Mouse (Mus musculus) limb, embryonic 13.5 days (tissue): ENCODE measurements around the gene Tmem248. TPM values are rescaled to one million over a fixed set of nuclear protein-coding genes. Genes with fewer than 3 reads are reported as not detected.

Experiments
- ATAC-seq: fragments of 200-750 bp; cut with Nextera tagmentation; 2 replicates; pipeline ENCODE4 v1.8.0; 2017; ENCODE audit warnings: low read depth, moderate number of reproducible peaks, moderate TSS enrichment; ENCODE audit not compliant: low FRiP score
- H3K27ac ChIP-seq: fragments of 300-500 bp; sonication (generic); 2 replicates; pipeline ENCODE4 v1.5.1; 2015; ENCODE audit warnings: inconsistent platforms, mild to moderate bottlenecking, moderate library complexity
- H3K27me3 ChIP-seq: fragments of 300-500 bp; sonication (generic); 2 replicates; pipeline ENCODE4 v1.6.1; 2015; ENCODE audit warnings: mild to moderate bottlenecking, inconsistent platforms
- H3K36me3 ChIP-seq: fragments of 300-500 bp; sonication (generic); 2 replicates; pipeline ENCODE4 v1.6.1; 2015; ENCODE audit warnings: inconsistent platforms, mild to moderate bottlenecking, moderate library complexity
- H3K4me1 ChIP-seq: fragments of 300-500 bp; sonication (generic); 2 replicates; pipeline ENCODE4 v1.6.1; 2015; ENCODE audit warnings: inconsistent platforms
- H3K4me2 ChIP-seq: fragments of 300-500 bp; sonication (generic); replicated peaks from 2 replicates; pipeline ENCODE4 v1.6.1; 2015; ENCODE audit warnings: inconsistent platforms, mild to moderate bottlenecking, moderate library complexity
- H3K4me3 ChIP-seq: fragments of 300-500 bp; sonication (generic); 2 replicates; pipeline ENCODE4 v1.5.1; 2015; ENCODE audit warnings: moderate library complexity, mild to moderate bottlenecking, inconsistent platforms
- H3K9ac ChIP-seq: fragments of 300-500 bp; sonication (generic); 2 replicates; pipeline ENCODE4 v1.6.1; 2015; ENCODE audit warnings: mild to moderate bottlenecking, inconsistent platforms
- H3K9me3 ChIP-seq: fragments of 300-500 bp; sonication (generic); 2 replicates; pipeline ENCODE4 v1.6.1; 2016; ENCODE audit warnings: inconsistent platforms
- WGBS: fragments of 180-500 bp; shearing (Covaris S2); methylation state at CpG from one replicate; pipeline ENCODE4 v1.1.7; 2015; 5-methylcytosine and 5-hydroxymethylcytosine counted together
- polyA plus RNA-seq: library from polyadenylated mRNA; unstranded; fragments of >200 nt; fragmentation: Nextera tagmentation; extraction: Ambion mirVana; gene quantifications from 2 replicates; pipeline ENCODE4 v1.2.1, GENCODE M21; 2015

The Tmem248 gene
- polyA plus RNA-seq, 1 experiment from 2014 or later = 34.7 TPM

- 86% methylated on average over 1 of the region's 1 CpGs for WGBS
- H3K4me3 ChIP-seq = no peak overlapping the region
These were observed 50.4 kb downstream of the Tmem248 start for GRCm38 (mm10) chr5:130267316-130267715.

DNA sequence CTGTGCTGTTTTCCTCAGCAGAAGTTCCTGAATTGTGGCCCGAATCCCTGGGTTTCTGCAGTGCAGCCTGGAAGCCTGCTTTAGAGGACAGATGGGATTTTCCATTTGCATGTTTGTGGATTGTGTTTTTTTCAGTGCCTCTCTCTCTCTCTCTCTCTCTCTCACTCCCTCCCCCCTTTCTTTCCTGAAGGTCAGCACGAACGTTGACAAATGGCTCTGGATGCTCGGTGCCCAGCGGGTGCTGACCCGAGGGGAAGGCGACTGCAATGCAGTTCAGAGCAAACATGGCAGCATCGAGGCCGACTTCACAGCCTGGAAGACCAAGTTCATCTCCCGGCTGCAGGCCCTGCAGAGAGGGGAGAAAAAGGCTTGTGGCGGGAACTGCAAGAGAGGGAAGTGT, 52.1 kb downstream of the Tmem248 start:
- 83% methylated on average over 11 of the region's 11 CpGs for WGBS
- Histone ChIP-seq H3K27ac (no peak overlapping the region), H3K9me3 (no peaks in the 10 kb centered on the region), H3K27me3 (no peaks in the 10 kb centered on the region), H3K4me3 (no peak overlapping the region), H3K9ac (no peak overlapping the region), H3K4me1 (no peaks in the 10 kb centered on the region), H3K36me3 (peaks cover 80% of the 10 kb centered on the region), H3K4me2 (no peak overlapping the region)
- ATAC-seq = no peak

More at GRCm38 (mm10) chr5:130267316-130267715, 50.4 kb downstream of the Tmem248 start:
- Histone ChIP-seq H3K4me1 (no peaks in the 10 kb centered on the region), H3K27ac (no peak overlapping the region), H3K9ac (no peak overlapping the region), H3K36me3 (peaks cover 77% of the 10 kb centered on the region), H3K27me3 (no peaks in the 10 kb centered on the region), H3K9me3 (no peaks in the 10 kb centered on the region), H3K4me2 (no peak overlapping the region)
- ATAC-seq = no peak

DNA sequence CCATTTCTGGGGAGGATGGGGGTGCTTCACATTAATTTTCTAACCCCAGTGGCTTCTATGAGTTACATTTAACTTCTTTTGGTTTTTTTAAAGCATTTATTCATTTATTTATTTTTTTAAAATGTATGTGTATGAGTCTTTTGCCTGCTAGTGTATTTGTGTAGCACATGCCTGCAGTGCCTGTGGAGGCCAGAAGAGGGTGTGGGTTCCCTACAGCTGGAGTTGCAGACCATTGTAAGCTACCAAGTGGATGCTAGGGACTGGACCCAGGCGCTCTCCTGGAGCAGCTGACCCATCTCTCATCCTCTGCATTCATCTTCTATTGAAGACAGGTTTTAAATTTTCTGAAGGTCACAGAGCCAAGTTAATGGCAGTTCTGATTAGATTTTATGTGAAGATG, 55.5 kb downstream of the Tmem248 start:
- H3K27me3 ChIP-seq = no peaks in the 10 kb centered on the region
- H3K36me3 ChIP-seq = peaks cover 83% of the 10 kb centered on the region
- no peak overlapping the region for H3K4me2 ChIP-seq
- no peak overlapping the region for H3K9ac ChIP-seq
- no peak overlapping the region for H3K4me3 ChIP-seq
- H3K27ac ChIP-seq = no peak overlapping the region
- no peaks in the 10 kb centered on the region for H3K4me1 ChIP-seq
- H3K9me3 ChIP-seq = no peaks in the 10 kb centered on the region
- 94% methylated on average over 1 of the region's 1 CpGs for WGBS
- no peak for ATAC-seq

- 87% methylated on average over 6 of the region's 6 CpGs for WGBS
- Histone ChIP-seq H3K9ac (no peak overlapping the region), H3K27me3 (no peaks in the 10 kb centered on the region), H3K27ac (no peak overlapping the region), H3K4me1 (no peaks in the 10 kb centered on the region), H3K4me3 (no peak overlapping the region), H3K36me3 (peaks cover 83% of the 10 kb centered on the region), H3K4me2 (no peak overlapping the region), H3K9me3 (no peaks in the 10 kb centered on the region)
- no peak for ATAC-seq
These were observed 56.2 kb downstream of the Tmem248 start for GRCm38 (mm10) chr5:130273046-130273445.

DNA sequence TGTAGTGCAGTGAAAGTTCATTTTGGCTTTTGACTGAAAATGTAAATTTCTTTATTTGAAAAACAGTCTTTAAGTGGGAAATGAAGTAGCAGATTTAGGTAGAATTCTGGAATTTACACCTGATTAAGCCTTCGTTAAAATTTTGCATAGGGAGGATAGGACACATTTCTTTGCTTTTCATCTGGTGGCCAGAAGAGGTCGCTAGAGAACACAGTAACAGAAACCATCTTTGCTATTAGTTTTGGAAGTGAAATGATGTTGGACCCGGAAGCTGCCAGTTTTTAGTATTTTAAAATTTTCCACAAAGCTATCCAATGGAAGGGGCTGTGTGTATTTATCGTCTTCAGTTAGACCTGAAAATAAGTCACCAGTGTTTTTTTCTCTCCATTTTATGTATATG, 58.6 kb downstream of the Tmem248 start:
- Histone ChIP-seq H3K27me3 (no peaks in the 10 kb centered on the region), H3K9ac (no peak overlapping the region), H3K4me3 (no peak overlapping the region), H3K4me1 (no peaks in the 10 kb centered on the region), H3K36me3 (peaks cover 87% of the 10 kb centered on the region), H3K27ac (no peak overlapping the region), H3K9me3 (no peaks in the 10 kb centered on the region), H3K4me2 (no peak overlapping the region)
- ATAC-seq = no peak
- WGBS = 49% methylated on average over 4 of the region's 4 CpGs

- H3K27me3 ChIP-seq = no peaks in the 10 kb centered on the region
- no peaks in the 10 kb centered on the region for H3K9me3 ChIP-seq
- H3K36me3 ChIP-seq = peaks cover 90% of the 10 kb centered on the region
- no peak overlapping the region for H3K4me2 ChIP-seq
- 86% methylated on average over 7 of the region's 7 CpGs for WGBS
- H3K4me1 ChIP-seq = no peaks in the 10 kb centered on the region
- no peak overlapping the region for H3K4me3 ChIP-seq
- H3K27ac ChIP-seq = no peak overlapping the region
- no peak for ATAC-seq
- H3K9ac ChIP-seq = no peak overlapping the region
These were observed 61.2 kb downstream of the Tmem248 start for GRCm38 (mm10) chr5:130278011-130278472.

GRCm38 (mm10) chr5:130283079-130283732, 66.3 kb downstream of the Tmem248 start:
- H3K4me2 ChIP-seq = no peak overlapping the region
- no peaks in the 10 kb centered on the region for H3K27me3 ChIP-seq
- H3K4me1 ChIP-seq = no peaks in the 10 kb centered on the region
- H3K4me3 ChIP-seq = no peak overlapping the region
- WGBS = 94% methylated on average over 9 of the region's 9 CpGs
- H3K27ac ChIP-seq = no peak overlapping the region
- H3K9ac ChIP-seq = no peak overlapping the region
- peaks cover 94% of the 10 kb centered on the region for H3K36me3 ChIP-seq
- ATAC-seq = no peak
- no peaks in the 10 kb centered on the region for H3K9me3 ChIP-seq

DNA sequence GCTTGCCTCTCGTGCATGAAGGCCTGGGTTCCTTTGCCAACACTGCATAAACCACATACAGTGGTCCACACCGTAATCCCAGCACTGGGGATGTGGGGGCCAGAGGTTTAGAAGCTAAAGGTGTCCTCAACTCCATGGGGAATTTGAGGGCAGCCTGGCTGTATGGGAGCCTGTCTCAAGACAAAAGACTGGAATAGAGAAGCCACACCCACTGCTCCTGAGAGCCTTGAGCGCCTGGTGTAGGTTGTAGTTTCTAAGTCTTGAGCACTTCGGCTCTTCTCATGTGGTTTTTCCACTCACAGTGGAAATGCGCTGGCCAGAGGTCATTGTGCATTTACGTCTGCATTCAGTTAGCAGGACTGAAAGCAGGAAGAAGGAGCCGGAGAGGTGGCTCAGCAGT, 71.2 kb downstream of the Tmem248 start:
- Histone ChIP-seq H3K4me3 (no peak overlapping the region), H3K4me2 (no peak overlapping the region), H3K9me3 (no peaks in the 10 kb centered on the region), H3K27me3 (no peaks in the 10 kb centered on the region), H3K27ac (no peak overlapping the region), H3K4me1 (no peaks in the 10 kb centered on the region), H3K36me3 (peaks cover 90% of the 10 kb centered on the region), H3K9ac (no peak overlapping the region)
- no peak for ATAC-seq
- 88% methylated on average over 7 of the region's 7 CpGs for WGBS

DNA sequence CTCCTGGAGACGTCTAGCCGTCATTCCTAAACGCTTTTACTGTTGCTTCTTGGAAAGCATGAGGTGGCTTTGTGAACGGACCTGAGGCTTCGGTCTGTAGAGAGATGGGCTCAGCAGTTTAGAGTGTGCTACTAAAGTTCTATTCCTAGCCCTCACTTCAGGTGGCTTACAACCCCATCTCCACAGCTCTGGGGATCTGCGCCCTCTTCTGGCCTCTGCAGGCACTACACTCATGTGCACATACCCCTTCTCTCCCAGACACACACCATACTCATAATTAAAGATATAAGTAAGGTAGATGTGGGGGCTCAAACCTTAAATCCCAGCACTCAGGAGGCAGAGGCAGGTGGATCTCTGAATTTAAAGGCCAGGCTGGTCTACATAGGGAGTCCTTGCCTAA, 73.4 kb downstream of the Tmem248 start:
- peaks cover 83% of the 10 kb centered on the region for H3K36me3 ChIP-seq
- no peak overlapping the region for H3K27ac ChIP-seq
- 97% methylated on average over 6 of the region's 6 CpGs for WGBS
- no peaks in the 10 kb centered on the region for H3K4me1 ChIP-seq
- no peaks in the 10 kb centered on the region for H3K9me3 ChIP-seq
- no peak overlapping the region for H3K4me2 ChIP-seq
- no peak for ATAC-seq
- no peak overlapping the region for H3K9ac ChIP-seq
- H3K4me3 ChIP-seq = no peak overlapping the region
- H3K27me3 ChIP-seq = no peaks in the 10 kb centered on the region

GRCm38 (mm10) chr5:130290775-130291174, 73.9 kb downstream of the Tmem248 start:
- Histone ChIP-seq H3K4me2 (no peak overlapping the region), H3K36me3 (peaks cover 80% of the 10 kb centered on the region), H3K9ac (no peak overlapping the region), H3K27ac (no peak overlapping the region), H3K27me3 (no peaks in the 10 kb centered on the region), H3K9me3 (no peaks in the 10 kb centered on the region), H3K4me1 (no peaks in the 10 kb centered on the region), H3K4me3 (no peak overlapping the region)
- 97% methylated on average over 12 of the region's 12 CpGs for WGBS
- ATAC-seq = no peak

GRCm38 (mm10) chr5:130292976-130293375, 76.1 kb downstream of the Tmem248 start:
- Histone ChIP-seq H3K9ac (no peak overlapping the region), H3K27me3 (no peaks in the 10 kb centered on the region), H3K36me3 (peaks cover 81% of the 10 kb centered on the region), H3K9me3 (no peaks in the 10 kb centered on the region), H3K27ac (no peak overlapping the region), H3K4me1 (no peaks in the 10 kb centered on the region), H3K4me2 (no peak overlapping the region), H3K4me3 (no peak overlapping the region)
- 94% methylated on average over 4 of the region's 4 CpGs for WGBS
- no peak for ATAC-seq
